Mouse (Mus musculus): Measurements from ENCODE around the gene Depdc1b. TPM values are rescaled to one million over a fixed set of nuclear protein-coding genes. Genes with fewer than 3 reads are reported as not detected.
A peak's percentile ranks its signal among the peaks of the same experiment; 100 is the strongest.

Depdc1b gene
- polyA plus RNA-seq, 1 experiment from 2014 or later = 12.2 TPM

- ChIA-PET POLR2A (interaction anchor here (0.7 kb wide), 1 partner anchor 147 kb away, joined by 4 read pairs; no protein-coding TSS in a partner anchor), CTCF (interaction anchor here (2.0 kb wide), 1 partner anchor 148 kb away, joined by 5 read pairs; no protein-coding TSS in a partner anchor)
- H3K27me3 ChIP-seq = no peaks in the 10 kb centered on the region
- DNase-seq (ENCODE audit: low read depth, low spot score) (no peak), ATAC-seq (no peak)
- no peak for TF ChIP-seq CTCF (IDR thresholded peaks at IDR 0.05)
- in situ Hi-C loops (cut with MboI; ENCODE audit: low pct_unique_long_range_greater_than_20kb) = loop anchor here (25.0 kb wide), 1 partner anchor 1209 kb away; no protein-coding TSS in a partner anchor
These were observed 12.5 kb downstream of the Depdc1b start for GRCm38 (mm10) chr13:108328406-108329180.

GRCm38 (mm10) chr13:108329693-108330092 lies 13.6 kb downstream of the Depdc1b start:
- in situ Hi-C loops (cut with MboI; ENCODE audit: low pct_unique_long_range_greater_than_20kb) = loop anchor here (5.0 to 25.0 kb wide), 3 partner anchors 137 to 1208 kb away; no protein-coding TSS in a partner anchor
- CTCF ChIA-PET = interaction anchor here (0.6 to 2.0 kb wide), 5 partner anchors 11 to 149 kb away, joined by 3 to 5 read pairs (median 3); no protein-coding TSS in a partner anchor
- peak; percentile 62 for ATAC-seq
- POLR2A ChIA-PET = no interaction called here
- no peaks in the 10 kb centered on the region for H3K27me3 ChIP-seq
- TF ChIP-seq CTCF (IDR thresholded peaks at IDR 0.05) = peak; percentile 50
- no peak for DNase-seq (ENCODE audit: low read depth, low spot score)

GRCm38 (mm10) chr13:108335257-108336003 lies 19.3 kb downstream of the Depdc1b start:
- ATAC-seq (no peak), DNase-seq (ENCODE audit: low read depth, low spot score) (no peak)
- H3K27me3 ChIP-seq = no peaks in the 10 kb centered on the region
- POLR2A ChIA-PET = no interaction called here
- TF ChIP-seq CTCF (IDR thresholded peaks at IDR 0.05) = no peak
- CTCF ChIA-PET = no interaction called here
- in situ Hi-C loops (cut with MboI; ENCODE audit: low pct_unique_long_range_greater_than_20kb) = loop anchor here (10.0 to 25.0 kb wide), 2 partner anchors 1011 to 1202 kb away; no protein-coding TSS in a partner anchor

GRCm38 (mm10) chr13:108336192-108336591 lies 20.1 kb downstream of the Depdc1b start:
- in situ Hi-C loops (cut with MboI; ENCODE audit: low pct_unique_long_range_greater_than_20kb) = loop anchor here (10.0 to 25.0 kb wide), 2 partner anchors 1011 to 1201 kb away; no protein-coding TSS in a partner anchor
- H3K27me3 ChIP-seq = no peaks in the 10 kb centered on the region
- DNase-seq (ENCODE audit: low read depth, low spot score) (no peak), ATAC-seq (no peak)
- POLR2A ChIA-PET = no interaction called here
- TF ChIP-seq CTCF (IDR thresholded peaks at IDR 0.05) = no peak
- CTCF ChIA-PET = no interaction called here

GRCm38 (mm10) chr13:108337340-108337739 lies 21.2 kb downstream of the Depdc1b start:
- no peaks in the 10 kb centered on the region for H3K27me3 ChIP-seq
- no peak for TF ChIP-seq CTCF (IDR thresholded peaks at IDR 0.05)
- DNase-seq (ENCODE audit: low read depth, low spot score) (no peak), ATAC-seq (no peak)
- ChIA-PET CTCF (interaction anchor here (1.6 kb wide), 1 partner anchor 146 kb away, joined by 5 read pairs; no protein-coding TSS in a partner anchor), POLR2A (no interaction called here)
- in situ Hi-C loops (cut with MboI; ENCODE audit: low pct_unique_long_range_greater_than_20kb) = loop anchor here (10.0 to 25.0 kb wide), 2 partner anchors 1013 to 1200 kb away; no protein-coding TSS in a partner anchor

- ATAC-seq = no peak
- POLR2A ChIA-PET = interaction anchor here (0.6 kb wide), 2 partner anchors 30 to 237 kb away, joined by 3 read pairs; no protein-coding TSS in a partner anchor
- in situ Hi-C loops (cut with MboI; ENCODE audit: low pct_unique_long_range_greater_than_20kb) = loop anchor here (10.0 to 25.0 kb wide), 2 partner anchors 1013 to 1199 kb away; no protein-coding TSS in a partner anchor
These were observed 22.1 kb downstream of the Depdc1b start for GRCm38 (mm10) chr13:108338076-108338836.

GRCm38 (mm10) chr13:108339907-108340596 lies 23.9 kb downstream of the Depdc1b start:
- ChIA-PET POLR2A (interaction anchor here (0.6 kb wide), 1 partner anchor 14 kb away, joined by 5 read pairs; no protein-coding TSS in a partner anchor), CTCF (interaction anchor here (1.6 kb wide), 1 partner anchor 14 kb away, joined by 5 read pairs; no protein-coding TSS in a partner anchor)
- DNase-seq (ENCODE audit: low read depth, low spot score) (no peak), ATAC-seq (no peak)
- no peak for TF ChIP-seq CTCF (IDR thresholded peaks at IDR 0.05)
- no peaks in the 10 kb centered on the region for H3K27me3 ChIP-seq
- in situ Hi-C loops (cut with MboI; ENCODE audit: low pct_unique_long_range_greater_than_20kb) = loop anchor here (10.0 to 25.0 kb wide), 2 partner anchors 1015 to 1197 kb away; no protein-coding TSS in a partner anchor

More at GRCm38 (mm10) chr13:108338076-108338836, 22.1 kb downstream of the Depdc1b start:
- no peak for DNase-seq (ENCODE audit: low read depth, low spot score)
- TF ChIP-seq CTCF (IDR thresholded peaks at IDR 0.05) = no peak
- no peaks in the 10 kb centered on the region for H3K27me3 ChIP-seq
- CTCF ChIA-PET = interaction anchor here (1.0 to 1.6 kb wide), 4 partner anchors 9 to 872 kb away, joined by 3 to 5 read pairs (median 5); no protein-coding TSS in a partner anchor

GRCm38 (mm10) chr13:108341585-108341984 lies 25.5 kb downstream of the Depdc1b start:
- POLR2A ChIA-PET = no interaction called here
- no peak for DNase-seq (ENCODE audit: low read depth, low spot score)
- peak; percentile 23 for TF ChIP-seq CTCF (IDR thresholded peaks at IDR 0.05)
- CTCF ChIA-PET = no interaction called here
- H3K27me3 ChIP-seq = no peaks in the 10 kb centered on the region
- in situ Hi-C loops (cut with MboI; ENCODE audit: low pct_unique_long_range_greater_than_20kb) = loop anchor here (25.0 kb wide), 1 partner anchor 1196 kb away; no protein-coding TSS in a partner anchor
- no peak for ATAC-seq

GRCm38 (mm10) chr13:108345756-108346155 lies 29.6 kb downstream of the Depdc1b start:
- ATAC-seq (no peak), DNase-seq (ENCODE audit: low read depth, low spot score) (no peak)
- no peaks in the 10 kb centered on the region for H3K27me3 ChIP-seq
- in situ Hi-C loops (cut with MboI; ENCODE audit: low pct_unique_long_range_greater_than_20kb) = loop anchor here (5.0 to 25.0 kb wide), 2 partner anchors 862 to 1192 kb away; no protein-coding TSS in a partner anchor
- no peak for TF ChIP-seq CTCF (IDR thresholded peaks at IDR 0.05)
- POLR2A ChIA-PET = no interaction called here
- CTCF ChIA-PET = interaction anchor here (1.3 kb wide), 1 partner anchor 871 kb away, joined by 4 read pairs; no protein-coding TSS in a partner anchor

Data from Patski (cell line).